Mouse (Mus musculus): Measurements from ENCODE around the gene Stard3. TPM values are rescaled to one million over a fixed set of nuclear protein-coding genes. Genes with fewer than 3 reads are reported as not detected.
"Not testable (repeated sequence)": the region's sequence is repeated elsewhere in the genome, so short reads cannot be mapped to it uniquely, and the experiment has no call there.

Stard3 gene
- polyA plus RNA-seq, 1 experiment = 76.5 TPM

DNA sequence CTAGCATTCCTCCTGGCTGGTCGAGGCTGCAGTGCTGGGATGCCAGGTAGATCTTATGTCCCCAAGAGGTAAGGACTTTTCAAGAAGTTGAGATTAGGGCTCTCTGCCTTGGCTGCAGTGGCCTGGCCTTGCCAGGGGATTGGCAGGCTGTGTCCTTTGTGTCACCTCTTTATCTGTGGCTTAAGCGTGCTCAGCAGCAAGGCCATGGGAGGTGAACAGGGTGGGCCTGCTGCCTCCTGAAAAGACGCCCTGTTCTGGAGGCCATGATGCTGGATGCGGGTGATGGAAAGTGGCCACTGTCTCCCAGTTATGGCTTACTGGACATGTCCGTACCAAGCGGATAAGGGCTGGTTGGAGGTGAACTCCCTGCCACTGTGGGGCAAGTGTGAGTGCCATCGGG, 21.2 kb downstream of the Stard3 start:
- H3K36me3 ChIP-seq (ENCODE audit: control insufficient read depth, insufficient read depth, low read length) = peaks cover 61% of the 10 kb centered on the region

DNA sequence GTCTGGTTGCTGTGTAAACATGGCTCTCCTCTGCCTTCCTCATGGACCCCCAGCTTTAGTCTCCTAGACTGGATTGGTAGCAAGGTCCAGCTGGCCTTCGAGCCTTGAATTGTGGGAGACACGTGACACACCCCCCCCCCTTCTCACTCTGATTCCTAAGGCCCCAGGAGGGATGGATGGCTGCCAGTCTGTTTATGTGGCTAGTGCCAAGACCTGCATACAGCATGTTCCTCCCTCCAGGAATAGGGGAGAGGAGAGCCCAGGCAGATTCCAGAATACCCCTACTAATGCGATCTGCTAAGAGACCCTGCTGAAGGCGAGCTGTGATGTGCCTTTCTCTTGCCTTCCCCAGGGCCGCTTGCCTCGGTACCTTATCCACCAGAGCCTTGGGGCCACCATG, 21.9 kb downstream of the Stard3 start:
- 79% methylated on average over 6 of the region's 6 CpGs for whole genome bisulfite sequencing
- H3K4me1 ChIP-seq (ENCODE audit: control insufficient read depth, insufficient read depth, insufficient read length, low read length) = peaks cover 2% of the 10 kb centered on the region; the same call in 1 of the 2 replicates
- no peak overlapping the region for H3K4me3 ChIP-seq (ENCODE audit: low read depth, low read length)
- H3K27ac ChIP-seq (ENCODE audit: insufficient read depth, low read depth, low read length) = no peak overlapping the region
- peaks cover 53% of the 10 kb centered on the region for H3K36me3 ChIP-seq (ENCODE audit: control insufficient read depth, insufficient read depth, low read length)
- no peak for TF ChIP-seq POLR2A (IDR thresholded peaks at IDR 0.05; ENCODE audit: low read depth, low read length)
- no peak for TF ChIP-seq CTCF (IDR thresholded peaks at IDR 0.05; ENCODE audit: extremely low read depth, insufficient read length, insufficient replicate concordance, low read depth, low read length)
- no peaks in the 10 kb centered on the region for H3K27me3 ChIP-seq (ENCODE audit: control insufficient read depth, insufficient read depth, low read length)

More for the DNA sequence above, 21.2 kb downstream of the Stard3 start:
- Histone ChIP-seq H3K27ac (ENCODE audit: insufficient read depth, low read depth, low read length) (no peak overlapping the region), H3K4me1 (ENCODE audit: control insufficient read depth, insufficient read depth, insufficient read length, low read length) (peaks cover 2% of the 10 kb centered on the region; the same call in 1 of the 2 replicates), H3K4me3 (ENCODE audit: low read depth, low read length) (no peak overlapping the region), H3K27me3 (ENCODE audit: control insufficient read depth, insufficient read depth, low read length) (no peaks in the 10 kb centered on the region)
- 84% methylated on average over 7 of the region's 7 CpGs for WGBS
- TF ChIP-seq POLR2A (IDR thresholded peaks at IDR 0.05; ENCODE audit: low read depth, low read length) (no peak), CTCF (IDR thresholded peaks at IDR 0.05; ENCODE audit: extremely low read depth, insufficient read length, insufficient replicate concordance, low read depth, low read length) (no peak)

DNA sequence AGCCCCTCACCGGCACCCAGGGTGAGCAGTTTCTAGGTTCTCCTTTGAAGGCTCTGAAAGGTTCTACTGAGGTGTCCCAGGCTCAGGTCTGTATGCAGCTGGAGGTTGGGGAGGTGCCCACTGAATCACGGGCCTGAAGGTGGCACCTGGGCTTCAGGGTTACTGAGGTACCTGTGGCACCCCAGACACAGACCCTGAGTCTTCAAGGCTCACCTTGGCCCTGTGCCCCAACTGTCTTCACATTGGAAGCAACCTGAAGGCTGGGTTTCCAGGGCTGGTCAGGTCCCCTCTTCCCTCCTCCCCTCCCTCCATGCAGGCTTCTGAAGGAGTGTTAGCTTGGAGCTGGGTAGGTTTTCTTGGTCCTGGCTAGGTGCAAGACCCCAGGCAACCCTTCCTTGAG, 23.5 kb downstream of the Stard3 start:
- 88% methylated on average over 2 of the region's 2 CpGs for WGBS
- H3K36me3 ChIP-seq (ENCODE audit: control insufficient read depth, insufficient read depth, low read length) = peaks cover 39% of the 10 kb centered on the region
- peaks cover 2% of the 10 kb centered on the region; the same call in 1 of the 2 replicates for H3K4me1 ChIP-seq (ENCODE audit: control insufficient read depth, insufficient read depth, insufficient read length, low read length)
- H3K27me3 ChIP-seq (ENCODE audit: control insufficient read depth, insufficient read depth, low read length) = no peaks in the 10 kb centered on the region
- H3K4me3 ChIP-seq (ENCODE audit: low read depth, low read length) = no peak overlapping the region
- H3K27ac ChIP-seq (ENCODE audit: insufficient read depth, low read depth, low read length) = no peak overlapping the region
- TF ChIP-seq CTCF (IDR thresholded peaks at IDR 0.05; ENCODE audit: extremely low read depth, insufficient read length, insufficient replicate concordance, low read depth, low read length) (no peak), POLR2A (IDR thresholded peaks at IDR 0.05; ENCODE audit: low read depth, low read length) (no peak)

DNA sequence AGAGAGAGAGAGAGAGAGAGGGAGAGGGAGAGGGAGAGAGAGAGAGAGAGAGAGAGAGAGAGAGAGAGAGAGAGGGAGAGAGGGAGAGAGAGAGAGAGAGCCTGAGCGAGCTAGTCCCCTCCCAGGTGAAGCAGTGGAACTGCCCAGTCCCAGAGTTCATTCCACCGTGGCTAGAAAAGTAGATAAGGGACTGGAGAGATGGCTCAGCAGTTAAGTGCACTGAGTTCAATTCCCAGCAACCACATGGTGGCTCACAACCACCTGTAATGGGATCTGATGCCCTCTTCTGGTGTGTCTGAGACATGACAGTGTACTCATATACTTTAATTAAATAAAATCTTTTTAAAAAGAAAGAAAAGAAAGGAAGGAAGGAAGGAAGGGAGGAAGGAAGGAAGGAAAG, 24.2 kb downstream of the Stard3 start:
- H3K4me1 ChIP-seq (ENCODE audit: control insufficient read depth, insufficient read depth, insufficient read length, low read length); H3K27me3 ChIP-seq (ENCODE audit: control insufficient read depth, insufficient read depth, low read length); H3K27ac ChIP-seq (ENCODE audit: insufficient read depth, low read depth, low read length); H3K4me3 ChIP-seq (ENCODE audit: low read depth, low read length): not testable (repeated sequence)
- TF ChIP-seq CTCF (IDR thresholded peaks at IDR 0.05; ENCODE audit: extremely low read depth, insufficient read length, insufficient replicate concordance, low read depth, low read length) = peak; percentile 10; the same call in 1 of the 2 replicates
- H3K36me3 ChIP-seq (ENCODE audit: control insufficient read depth, insufficient read depth, low read length) = peaks cover 32% of the 10 kb centered on the region
- 26% methylated on average over 2 of the region's 2 CpGs for WGBS

DNA sequence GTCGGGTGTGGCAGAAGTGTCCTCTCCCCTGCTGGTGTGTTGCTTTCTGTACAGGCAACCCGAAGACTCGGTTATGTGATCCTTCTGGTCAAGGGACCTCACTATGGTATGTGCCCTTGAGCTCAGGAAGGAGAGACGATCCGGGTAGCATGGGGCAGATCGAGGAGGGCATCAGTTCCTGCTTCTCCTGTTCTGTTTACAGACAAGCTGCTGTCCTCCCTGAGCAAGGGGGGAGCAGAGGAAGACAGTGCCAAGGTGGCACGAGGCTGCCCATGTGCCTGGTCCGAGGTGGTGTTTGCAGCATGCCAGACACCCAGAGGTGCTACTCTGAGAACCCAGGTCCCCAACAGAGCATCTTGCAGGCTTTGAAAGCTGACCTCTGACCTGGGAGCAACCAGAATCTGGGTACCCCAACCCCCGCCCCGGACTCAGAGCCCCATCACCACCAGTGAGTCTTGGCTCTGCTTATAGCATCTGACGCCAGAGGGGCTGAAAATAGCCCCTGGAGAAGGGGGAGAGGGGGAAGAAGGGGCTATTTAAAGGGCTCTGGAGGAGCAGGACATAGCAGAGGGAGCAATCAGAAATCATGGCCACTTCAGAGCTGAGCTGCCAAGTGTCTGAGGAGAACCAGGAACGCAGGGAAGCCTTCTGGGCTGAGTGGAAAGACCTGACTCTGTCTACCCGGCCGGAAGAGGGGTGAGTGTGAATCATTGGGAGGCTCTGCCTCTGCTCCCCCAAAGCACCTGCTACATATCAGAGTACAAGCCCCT, 25.3 kb downstream of the Stard3 start, which contains the start of gene Tcap:
Tcap (plus strand) TSS at position 551 of the 770 bp plus-strand sequence.
- WGBS = 73% methylated on average over 14 of the region's 14 CpGs
- Histone ChIP-seq H3K27ac (ENCODE audit: insufficient read depth, low read depth, low read length) (no peak within 1 kb of the TSS), H3K27me3 (ENCODE audit: control insufficient read depth, insufficient read depth, low read length) (no peaks in the 10 kb centered on the region), H3K4me1 (ENCODE audit: control insufficient read depth, insufficient read depth, insufficient read length, low read length) (peaks cover 2% of the 10 kb centered on the region; the same call in 1 of the 2 replicates), H3K36me3 (ENCODE audit: control insufficient read depth, insufficient read depth, low read length) (peaks cover 22% of the 10 kb centered on the region), H3K4me3 (ENCODE audit: low read depth, low read length) (no peak within 1 kb of the TSS)
- TF ChIP-seq POLR2A (IDR thresholded peaks at IDR 0.05; ENCODE audit: low read depth, low read length) = no peak
- TF ChIP-seq CTCF (IDR thresholded peaks at IDR 0.05; ENCODE audit: extremely low read depth, insufficient read length, insufficient replicate concordance, low read depth, low read length) = no peak

DNA sequence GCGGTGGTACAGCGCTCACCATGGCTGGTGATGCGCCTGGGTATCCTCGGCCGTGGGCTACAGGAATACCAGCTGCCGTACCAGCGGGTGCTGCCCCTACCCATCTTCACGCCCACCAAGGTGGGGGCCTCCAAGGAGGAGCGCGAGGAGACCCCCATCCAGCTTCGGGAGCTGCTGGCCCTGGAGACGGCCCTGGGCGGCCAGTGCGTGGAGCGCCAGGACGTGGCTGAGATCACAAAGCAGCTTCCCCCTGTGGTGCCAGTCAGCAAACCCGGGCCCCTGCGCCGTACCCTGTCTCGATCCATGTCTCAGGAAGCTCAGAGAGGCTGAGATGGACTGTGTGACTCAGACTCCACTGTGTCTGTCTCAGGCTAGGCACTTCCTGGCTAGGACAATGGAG, 26.0 kb downstream of the Stard3 start:
- WGBS = 88% methylated on average over 20 of the region's 20 CpGs
- Histone ChIP-seq H3K4me1 (ENCODE audit: control insufficient read depth, insufficient read depth, insufficient read length, low read length) (peaks cover 3% of the 10 kb centered on the region; the same call in 1 of the 2 replicates), H3K27ac (ENCODE audit: insufficient read depth, low read depth, low read length) (no peak overlapping the region), H3K4me3 (ENCODE audit: low read depth, low read length) (no peak overlapping the region), H3K27me3 (ENCODE audit: control insufficient read depth, insufficient read depth, low read length) (no peaks in the 10 kb centered on the region), H3K36me3 (ENCODE audit: control insufficient read depth, insufficient read depth, low read length) (peaks cover 15% of the 10 kb centered on the region)
- TF ChIP-seq CTCF (IDR thresholded peaks at IDR 0.05; ENCODE audit: extremely low read depth, insufficient read length, insufficient replicate concordance, low read depth, low read length) (no peak), POLR2A (IDR thresholded peaks at IDR 0.05; ENCODE audit: low read depth, low read length) (no peak)

DNA sequence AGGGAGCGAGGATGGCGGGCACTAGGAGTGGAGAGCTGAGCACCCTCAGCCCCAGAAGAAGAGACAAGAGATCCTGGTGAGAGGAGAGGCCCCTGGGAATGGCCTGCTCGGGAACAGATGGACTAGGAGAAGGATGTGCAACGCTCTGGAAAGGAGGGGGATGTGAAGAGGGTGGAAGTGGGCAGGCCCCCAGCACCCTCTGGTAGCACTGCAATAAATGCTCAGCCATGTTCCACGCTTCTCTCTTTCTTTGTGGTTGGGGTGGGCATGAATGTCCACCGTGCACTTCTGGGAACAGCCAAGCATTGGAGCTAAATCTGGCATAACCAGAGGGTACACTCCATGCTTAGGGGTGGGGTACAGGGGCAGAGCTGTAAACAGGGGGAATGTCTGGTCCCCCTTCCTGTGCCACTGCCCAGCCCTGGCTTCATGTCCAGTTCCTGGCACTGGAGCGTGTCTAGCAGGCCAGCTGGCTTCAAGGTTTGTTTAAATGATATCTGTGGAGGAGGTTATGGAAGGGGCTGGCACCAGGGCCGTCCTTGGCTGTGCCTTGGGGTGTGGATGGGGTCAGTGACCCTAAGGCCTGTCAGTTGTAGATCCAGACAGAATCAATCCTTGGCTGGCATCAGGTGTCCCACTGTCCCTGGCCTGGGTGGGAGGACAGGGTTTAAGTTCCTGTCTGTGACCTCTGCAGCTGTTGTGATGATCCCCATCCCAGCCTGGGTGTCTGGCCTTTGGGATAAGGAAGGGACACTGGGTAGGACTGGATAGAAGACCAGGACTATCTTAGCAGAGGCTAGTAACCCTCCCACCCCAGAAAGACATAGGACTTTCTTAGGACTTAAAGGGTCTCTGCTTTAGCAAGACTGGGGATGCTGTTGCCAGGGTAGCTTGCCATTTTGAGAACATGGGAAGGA, 26.8 kb downstream of the Stard3 start:
- Histone ChIP-seq H3K4me1 (ENCODE audit: control insufficient read depth, insufficient read depth, insufficient read length, low read length) (peaks cover 8% of the 10 kb centered on the region), H3K27me3 (ENCODE audit: control insufficient read depth, insufficient read depth, low read length) (no peaks in the 10 kb centered on the region), H3K36me3 (ENCODE audit: control insufficient read depth, insufficient read depth, low read length) (peaks cover 8% of the 10 kb centered on the region), H3K4me3 (ENCODE audit: low read depth, low read length) (no peak overlapping the region), H3K27ac (ENCODE audit: insufficient read depth, low read depth, low read length) (no peak overlapping the region)
- 83% methylated on average over 8 of the region's 8 CpGs for WGBS
- no peak for TF ChIP-seq CTCF (IDR thresholded peaks at IDR 0.05; ENCODE audit: extremely low read depth, insufficient read length, insufficient replicate concordance, low read depth, low read length)
- no peak for TF ChIP-seq POLR2A (IDR thresholded peaks at IDR 0.05; ENCODE audit: low read depth, low read length)
